Mouse (Mus musculus) thymus, adult 2 months (tissue): ENCODE measurements around the gene Ints4.

Experiments
- CTCF ChIP-seq: fragments of 200-500 bp; IDR thresholded peaks from 2 replicates; pipeline ENCODE4 v1.5.1; 2012; ENCODE audit warnings: mild to moderate bottlenecking, control low read depth, low read length, moderate library complexity, borderline replicate concordance; ENCODE audit not compliant: control insufficient read depth, poor library complexity, insufficient read depth; ENCODE audit errors: extremely low read depth
- POLR2A ChIP-seq: fragments of 200-500 bp; IDR thresholded peaks from 2 replicates; pipeline ENCODE4 v1.6.1; 2012; ENCODE audit warnings: mild to moderate bottlenecking, low read length, control low read depth, moderate library complexity; ENCODE audit not compliant: control insufficient read depth, poor library complexity, insufficient read depth; ENCODE audit errors: extremely low read depth

DNA sequence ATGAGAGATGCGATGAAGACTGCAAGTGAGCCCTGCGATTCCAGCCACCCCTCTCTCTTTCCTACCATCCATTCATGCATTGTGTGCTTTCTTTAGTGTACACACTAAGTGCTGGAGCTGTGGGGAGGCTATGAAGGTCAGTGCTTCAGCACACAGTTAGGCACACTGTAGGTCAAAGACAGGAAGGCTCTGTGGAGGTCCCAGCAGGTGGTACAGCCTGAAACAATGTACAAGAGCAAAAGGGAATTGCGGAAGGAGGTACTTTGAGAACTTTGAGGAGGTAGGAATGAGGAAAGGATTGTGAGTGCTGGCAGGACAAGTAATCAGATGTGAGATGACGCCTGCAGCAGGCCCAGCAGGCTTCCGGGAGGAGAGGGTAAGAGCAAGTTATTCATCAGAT, 54.8 kb downstream of the Ints4 start:
- no peak for TF ChIP-seq CTCF
- no peak for TF ChIP-seq POLR2A
